Mouse (Mus musculus) heart, adult 2 months (tissue): ENCODE data around the gene Trappc10.

Experiments
- CTCF ChIP-seq: fragments of 200-600 bp; IDR thresholded peaks from 2 replicates; pipeline ENCODE4 v1.8.1; 2022; ENCODE audit warnings: antibody characterized with exemption, mild to moderate bottlenecking, moderate library complexity
- EP300 ChIP-seq: fragments of 200-500 bp; IDR thresholded peaks from 2 replicates; pipeline ENCODE4 v1.6.1; 2011; ENCODE audit warnings: low read depth, low read length, control low read depth; ENCODE audit not compliant: insufficient read depth
- POLR2A ChIP-seq: fragments of 200-500 bp; IDR thresholded peaks from 2 replicates; pipeline ENCODE4 v1.6.1; 2011; ENCODE audit warnings: mild to moderate bottlenecking, low read depth, low read length, control low read depth; ENCODE audit not compliant: insufficient read depth

- TF ChIP-seq POLR2A (no peak), EP300 (no peak), CTCF (no peak)
Measured at GRCm38 (mm10) chr10:78246725-78247124, 2.3 kb upstream of the Trappc10 start.
